21 mouse cellular contexts compared by ENCODE assay signal in genomic region chr11:113120570-113120969, GRCm38 (mm10).
DNase-seq lines count a peak whose midpoint lies in the region; ATAC-seq lines count a peak whose summit lies in the region.
"Had no signal": no experiment of that assay in that cellular context is flagged by ENCODE, and none has a peak within 500 bp of the region (broad histone marks: within the 10 kb centered on the region; RNA-seq: fewer than 3 reads in every experiment).

No protein-coding gene starts in this region.

- 0 out of 2 replicates have a peak overlapping the region, but pooled peaks have one; percentile 4 for H3K27ac ChIP-seq in hindbrain, embryonic 15.5 days (replicated peaks)
- no peak overlapping the region for H3K27ac ChIP-seq in hindbrain, embryonic 11.5 days (ENCODE audit: low read depth, low read length)
- H3K27ac ChIP-seq in forebrain, embryonic 16.5 days (ENCODE audit: low read length): no peak overlapping the region
- 0 out of 2 replicates have a peak overlapping the region, but pooled peaks have one; percentile 23 for H3K27ac ChIP-seq in neural tube, embryonic 15.5 days (replicated peaks)
- H3K27ac ChIP-seq: embryonic facial prominence, embryonic 13.5 days; heart, adult 2 months; hindbrain, postnatal 0 days; liver, embryonic 14.5 days; macrophage had no signal

- no peak overlapping the region for H3K4me3 ChIP-seq in hindbrain, embryonic 15.5 days
- H3K4me3 ChIP-seq in hindbrain, embryonic 11.5 days (ENCODE audit: low read depth, low read length): no peak overlapping the region
- no peak overlapping the region for H3K4me3 ChIP-seq in forebrain, embryonic 16.5 days (replicated peaks; ENCODE audit: low read length)
- no peak overlapping the region for H3K4me3 ChIP-seq in neural tube, embryonic 15.5 days (replicated peaks)
- H3K4me3 ChIP-seq: embryonic facial prominence, embryonic 13.5 days; heart, adult 2 months; lung, embryonic 15.5 days; midbrain, embryonic 10.5 days had no signal

- DNase-seq in hindbrain, embryonic 11.5 days (ENCODE audit: low spot score): no peak
- DNase-seq in ZHBTc4 (ENCODE audit: low read depth, low spot score): peak; percentile 44
- DNase-seq in retina, postnatal 1 day: no peak
- no peak for DNase-seq in heart, adult 9 months (ENCODE audit: low spot score in 2 of 2)
- DNase-seq: adrenal gland, adult 8-10 months; cerebellum, adult 9-11 months; gastrocnemius, postnatal 25 days; heart, adult 2 months; layer of hippocampus, postnatal 36 days; thymus, postnatal 25 days had no signal

- no peak for ATAC-seq in hindbrain, embryonic 15.5 days (ENCODE audit: low FRiP score, low read depth)
- no peak for ATAC-seq in hindbrain, embryonic 11.5 days (ENCODE audit: low FRiP score)
- no peak for ATAC-seq in forebrain, embryonic 16.5 days
- no peak for ATAC-seq in neural tube, embryonic 15.5 days (ENCODE audit: low FRiP score)
- ATAC-seq: intestine, postnatal 0 days had no signal

- H3K4me1 ChIP-seq in hindbrain, embryonic 15.5 days (replicated peaks): peaks cover 22% of the 10 kb centered on the region
- H3K4me1 ChIP-seq in hindbrain, embryonic 11.5 days (replicated peaks; ENCODE audit: control insufficient read depth, insufficient read depth, low read length): peaks cover 5% of the 10 kb centered on the region; the same call in 1 of the 2 replicates
- H3K4me1 ChIP-seq in forebrain, embryonic 16.5 days (replicated peaks; ENCODE audit: control insufficient read depth, insufficient read depth, low read length): peaks cover 28% of the 10 kb centered on the region
- peaks cover 27% of the 10 kb centered on the region for H3K4me1 ChIP-seq in neural tube, embryonic 15.5 days

- no peaks in the 10 kb centered on the region for H3K9me3 ChIP-seq in hindbrain, embryonic 15.5 days
- no peaks in the 10 kb centered on the region for H3K9me3 ChIP-seq in hindbrain, embryonic 11.5 days (ENCODE audit: control insufficient read depth, low read length)
- no peaks in the 10 kb centered on the region for H3K9me3 ChIP-seq in forebrain, embryonic 16.5 days (ENCODE audit: control insufficient read depth, low read length)
- H3K9me3 ChIP-seq in neural tube, embryonic 15.5 days (replicated peaks): no peaks in the 10 kb centered on the region
- H3K9me3 ChIP-seq: lung, embryonic 15.5 days; midbrain, embryonic 10.5 days had no signal

- no peaks in the 10 kb centered on the region for H3K27me3 ChIP-seq in hindbrain, embryonic 15.5 days
- H3K27me3 ChIP-seq in hindbrain, embryonic 11.5 days (ENCODE audit: control insufficient read depth, insufficient read depth, low read length): no peaks in the 10 kb centered on the region
- no peaks in the 10 kb centered on the region for H3K27me3 ChIP-seq in forebrain, embryonic 16.5 days (replicated peaks; ENCODE audit: control insufficient read depth, insufficient read depth, low read length)
- H3K27me3 ChIP-seq in neural tube, embryonic 15.5 days (replicated peaks): no peaks in the 10 kb centered on the region
- H3K27me3 ChIP-seq: CH12.LX; embryonic facial prominence, embryonic 13.5 days; lung, embryonic 15.5 days had no signal

- H3K9ac ChIP-seq in hindbrain, embryonic 15.5 days: no peak overlapping the region
- H3K9ac ChIP-seq in hindbrain, embryonic 11.5 days (ENCODE audit: low read depth, low read length): no peak overlapping the region
- H3K9ac ChIP-seq in forebrain, embryonic 16.5 days (replicated peaks; ENCODE audit: low read depth, low read length): no peak overlapping the region
- no peak overlapping the region for H3K9ac ChIP-seq in neural tube, embryonic 15.5 days (replicated peaks)
- H3K9ac ChIP-seq: embryonic facial prominence, embryonic 13.5 days; liver, embryonic 14.5 days; lung, embryonic 15.5 days had no signal

- no peaks in the 10 kb centered on the region for H3K36me3 ChIP-seq in hindbrain, embryonic 15.5 days
- H3K36me3 ChIP-seq in hindbrain, embryonic 11.5 days (ENCODE audit: control insufficient read depth, insufficient read depth, low read length): no peaks in the 10 kb centered on the region
- no peaks in the 10 kb centered on the region for H3K36me3 ChIP-seq in forebrain, embryonic 16.5 days (ENCODE audit: control insufficient read depth, insufficient read depth)
- H3K36me3 ChIP-seq in neural tube, embryonic 15.5 days: no peaks in the 10 kb centered on the region
- H3K36me3 ChIP-seq: lung, embryonic 15.5 days; midbrain, embryonic 10.5 days had no signal

- WGBS in hindbrain, embryonic 15.5 days: 26% methylated on average over 6 of the region's 6 CpGs
- WGBS in hindbrain, embryonic 11.5 days: 30% methylated on average over 6 of the region's 6 CpGs
- WGBS in forebrain, embryonic 16.5 days: 7% methylated on average over 6 of the region's 6 CpGs
- 26% methylated on average over 6 of the region's 6 CpGs for WGBS in neural tube, embryonic 15.5 days

- H3K4me2 ChIP-seq in hindbrain, embryonic 15.5 days: no peak overlapping the region
- no peak overlapping the region for H3K4me2 ChIP-seq in hindbrain, embryonic 11.5 days (replicated peaks; ENCODE audit: low read depth, low read length)
- H3K4me2 ChIP-seq in forebrain, embryonic 16.5 days (ENCODE audit: low read length): peak overlapping the region; percentile 14; the same call in 1 of the 2 replicates
- no peak overlapping the region for H3K4me2 ChIP-seq in neural tube, embryonic 15.5 days
- H3K4me2 ChIP-seq: embryonic facial prominence, embryonic 13.5 days; lung, embryonic 15.5 days had no signal

Comparison
In these comparisons a context has a peak if more than half of its experiments do, and no peak if none do; other contexts are left out.
1. H3K27ac ChIP-seq: peak in hindbrain, embryonic 15.5 days (single experiment) and neural tube, embryonic 15.5 days (single experiment); none in hindbrain, embryonic 11.5 days (single experiment) and forebrain, embryonic 16.5 days (single experiment).